Mouse (Mus musculus): ENCODE results near the gene Gm10377.
"Not testable (repeated sequence)": the region's sequence is repeated elsewhere in the genome, so short reads cannot be mapped to it uniquely, and the experiment has no call there.

Gene Gm10377

DNA sequence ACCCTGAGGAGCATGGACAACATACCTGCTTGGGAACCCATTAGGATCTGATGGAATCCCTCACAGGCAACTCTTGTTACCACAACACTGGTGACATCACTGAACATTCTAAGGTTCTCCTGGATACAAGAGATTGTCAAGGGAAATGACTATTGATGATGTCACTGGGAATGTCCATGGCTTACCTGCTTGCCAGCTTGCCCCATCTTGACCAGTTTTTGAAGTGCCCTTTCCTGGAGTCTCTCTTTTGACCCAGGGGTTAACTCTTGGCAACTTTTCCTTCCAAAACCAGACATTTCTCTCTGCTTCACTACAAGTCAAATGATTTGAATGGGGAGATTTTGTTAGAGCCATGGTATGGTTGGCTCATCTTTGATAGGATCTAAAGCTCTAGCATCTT lies at the start of gene Gm10377:
Gene Gm10377, minus strand, starts transcription at position 101 of the 400 bp plus-strand sequence.
- not testable (repeated sequence) for DNase-seq

DNA sequence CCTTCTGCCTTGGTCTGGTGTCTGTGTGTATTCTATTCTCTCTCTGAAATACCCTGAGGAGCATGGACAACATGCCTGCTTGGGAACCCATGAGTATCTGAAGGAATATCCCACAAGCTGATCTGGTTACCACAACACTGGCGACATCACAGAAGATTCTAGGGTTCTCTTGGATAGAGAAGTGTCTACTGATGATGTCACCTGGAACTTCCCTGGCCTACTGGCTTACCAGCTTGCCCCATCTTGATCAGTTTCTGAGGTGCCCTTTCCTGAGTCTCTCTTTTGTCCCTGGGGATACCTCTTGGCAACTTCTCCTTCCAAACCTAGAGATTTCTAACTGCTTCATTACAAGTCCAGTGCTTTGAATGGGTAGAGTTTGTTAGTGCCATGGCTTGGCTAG lies 29.1 kb downstream of the Gm10377 start, which contains the start of gene Gm3015:
Gene Gm3015, minus strand, starts transcription at position 101 of the 400 bp plus-strand sequence.
- DNase-seq, result not testable (repeated sequence)
